Mouse (Mus musculus) midbrain, embryonic 11.5 days (tissue): Measurements from ENCODE around the gene Gm49486. TPM values are rescaled to one million over a fixed set of nuclear protein-coding genes. Genes with fewer than 3 reads are reported as not detected.
A peak's percentile ranks its signal among the peaks of the same experiment; 100 is the strongest.
"Not testable (repeated sequence)": the region's sequence is repeated elsewhere in the genome, so short reads cannot be mapped to it uniquely, and the experiment has no call there.

Source experiments
- ATAC-seq: fragments of 200-750 bp; cut with Nextera tagmentation; 2 replicates; pipeline ENCODE4 v1.8.0; 2017; ENCODE audit warnings: moderate TSS enrichment, moderate library complexity; ENCODE audit not compliant: low FRiP score
- DNase-seq: peaks from one replicate; pipeline ENCODE4 v3.0.0; 2015; ENCODE audit warnings: low spot score; ENCODE audit errors: missing footprints
- H3K27ac ChIP-seq: fragments of 300-500 bp; sonication (generic); 2 replicates; pipeline ENCODE4 v1.5.1; 2014; ENCODE audit warnings: low read depth, low read length
- H3K27me3 ChIP-seq: fragments of 300-500 bp; sonication (generic); 2 replicates; pipeline ENCODE4 v1.6.1; 2014; ENCODE audit warnings: mild to moderate bottlenecking, low read length, moderate library complexity, mixed read lengths; ENCODE audit not compliant: control insufficient read depth, insufficient read depth
- H3K36me3 ChIP-seq: fragments of 300-500 bp; sonication (generic); 2 replicates; pipeline ENCODE4 v1.6.1; 2014; ENCODE audit warnings: mild to moderate bottlenecking, low read length, moderate library complexity, mixed read lengths; ENCODE audit not compliant: control insufficient read depth, insufficient read depth
- H3K4me1 ChIP-seq: fragments of 300-500 bp; sonication (generic); 2 replicates; pipeline ENCODE4 v1.6.1; 2014; ENCODE audit warnings: low read length; ENCODE audit not compliant: control insufficient read depth, insufficient read depth
- H3K4me2 ChIP-seq: fragments of 300-500 bp; sonication (generic); 2 replicates; pipeline ENCODE4 v1.6.1; 2014; ENCODE audit warnings: mild to moderate bottlenecking, moderate library complexity
- H3K4me3 ChIP-seq: fragments of 300-500 bp; sonication (generic); 2 replicates; pipeline ENCODE4 v1.5.1; 2014; ENCODE audit warnings: low read depth, low read length
- H3K9ac ChIP-seq: fragments of 300-500 bp; sonication (generic); 2 replicates; pipeline ENCODE4 v1.6.1; 2014; ENCODE audit warnings: low read length
- H3K9me3 ChIP-seq: fragments of 300-500 bp; sonication (generic); 2 replicates; pipeline ENCODE4 v1.6.1; 2016; ENCODE audit warnings: low read length; ENCODE audit not compliant: control insufficient read depth
- WGBS: fragments of 180-500 bp; shearing (Covaris S2); extraction: QIAGEN DNeasy Blood & Tissue Kit; methylation state at CpG from one replicate; pipeline ENCODE4 v1.1.7; 2014; 5-methylcytosine and 5-hydroxymethylcytosine counted together
- polyA plus RNA-seq: library from polyadenylated mRNA; unstranded; fragments of >200 nt; fragmentation: Nextera tagmentation; extraction: Ambion mirVana; gene quantifications from 2 replicates; pipeline ENCODE4 v1.2.1, GENCODE M21; 2014

Gm49486 gene
- polyA plus RNA-seq, 1 experiment from 2014 or later = 0.12 TPM

DNA sequence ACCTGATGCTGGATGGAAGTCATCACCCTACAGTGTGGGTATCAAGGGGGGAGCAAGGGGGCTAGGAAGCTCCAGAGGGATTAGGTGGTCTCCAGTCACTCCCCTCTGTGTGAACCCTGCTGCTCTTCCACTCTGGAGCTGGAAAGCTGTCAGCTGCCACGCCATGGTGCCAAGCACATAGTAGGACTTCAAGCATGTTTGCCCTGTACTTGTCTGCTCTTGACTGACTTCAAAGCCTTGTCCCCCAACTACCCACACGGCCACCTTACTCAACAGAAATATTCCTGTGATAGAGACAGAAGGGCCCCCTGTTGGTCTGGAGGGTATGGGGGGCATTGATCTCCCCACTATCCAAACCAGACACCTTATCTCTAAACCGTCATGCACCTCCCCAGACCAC lies 13.0 kb upstream of the Gm49486 start:
- H3K9ac ChIP-seq = no peak overlapping the region
- no peak overlapping the region for H3K27ac ChIP-seq
- no peaks in the 10 kb centered on the region for H3K4me1 ChIP-seq
- WGBS = 74% methylated on average over 3 of the region's 3 CpGs
- H3K27me3 ChIP-seq = no peaks in the 10 kb centered on the region
- no peaks in the 10 kb centered on the region for H3K36me3 ChIP-seq
- ATAC-seq (no peak), DNase-seq (no peak)
- H3K4me3 ChIP-seq = no peak overlapping the region
- no peak overlapping the region for H3K4me2 ChIP-seq
- H3K9me3 ChIP-seq = no peaks in the 10 kb centered on the region

DNA sequence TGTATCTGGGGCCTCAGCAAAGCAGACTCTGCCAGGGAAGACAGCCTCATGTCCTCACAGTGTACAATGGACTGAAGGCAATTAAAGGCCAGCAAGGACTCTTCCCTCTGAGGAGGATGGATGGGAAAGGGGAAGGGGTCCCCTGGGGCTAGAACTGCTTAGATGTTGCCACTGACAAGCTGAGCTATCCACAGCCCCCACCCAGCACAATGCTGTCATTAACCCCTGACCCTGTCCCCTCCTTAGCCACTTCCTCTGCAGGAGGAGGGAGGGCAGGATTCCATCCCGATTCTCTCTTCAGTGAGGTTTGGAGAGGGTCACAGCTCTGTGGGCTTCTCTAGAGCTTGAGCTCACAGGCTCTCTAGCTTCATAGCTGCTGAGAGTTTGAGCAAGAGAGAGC lies 9.6 kb upstream of the Gm49486 start:
- DNase-seq (no peak), ATAC-seq (no peak)
- H3K36me3 ChIP-seq = no peaks in the 10 kb centered on the region
- H3K9me3 ChIP-seq = no peaks in the 10 kb centered on the region
- H3K27me3 ChIP-seq = no peaks in the 10 kb centered on the region
- WGBS = 6% methylated on average over 1 of the region's 1 CpGs
- H3K4me1 ChIP-seq = peaks cover 11% of the 10 kb centered on the region
- no peak overlapping the region for H3K4me2 ChIP-seq
- no peak overlapping the region for H3K27ac ChIP-seq
- no peak overlapping the region for H3K4me3 ChIP-seq
- no peak overlapping the region for H3K9ac ChIP-seq

DNA sequence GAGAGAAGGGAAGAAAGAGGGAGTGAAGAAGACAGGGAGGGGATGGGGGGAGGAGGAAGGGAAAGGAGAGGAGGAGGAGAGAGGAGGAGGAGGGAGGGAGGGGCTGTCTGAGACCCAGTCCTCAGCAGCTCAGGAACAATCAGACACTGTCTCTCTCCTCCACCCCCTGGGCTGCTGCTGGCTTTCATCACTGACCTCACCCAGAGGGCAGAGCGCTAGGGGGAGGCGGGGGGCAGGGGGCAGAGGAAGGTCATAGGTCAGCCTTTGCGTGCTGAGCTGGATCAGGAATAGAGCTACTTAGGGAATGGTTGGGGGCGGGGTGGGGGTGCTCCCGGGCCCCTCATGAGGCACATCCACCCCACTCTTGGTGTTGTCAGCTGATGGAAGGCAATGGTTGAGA lies 5.5 kb upstream of the Gm49486 start:
- Histone ChIP-seq H3K27ac (no peak overlapping the region), H3K4me1 (peaks cover 14% of the 10 kb centered on the region), H3K36me3 (no peaks in the 10 kb centered on the region), H3K4me2 (no peak overlapping the region), H3K27me3 (no peaks in the 10 kb centered on the region), H3K9ac (no peak overlapping the region), H3K9me3 (no peaks in the 10 kb centered on the region), H3K4me3 (no peak overlapping the region)
- DNase-seq (no peak), ATAC-seq (0 out of 2 replicates have a peak, but pooled peaks have one; percentile 3)
- WGBS = 4% methylated on average over 5 of the region's 5 CpGs

DNA sequence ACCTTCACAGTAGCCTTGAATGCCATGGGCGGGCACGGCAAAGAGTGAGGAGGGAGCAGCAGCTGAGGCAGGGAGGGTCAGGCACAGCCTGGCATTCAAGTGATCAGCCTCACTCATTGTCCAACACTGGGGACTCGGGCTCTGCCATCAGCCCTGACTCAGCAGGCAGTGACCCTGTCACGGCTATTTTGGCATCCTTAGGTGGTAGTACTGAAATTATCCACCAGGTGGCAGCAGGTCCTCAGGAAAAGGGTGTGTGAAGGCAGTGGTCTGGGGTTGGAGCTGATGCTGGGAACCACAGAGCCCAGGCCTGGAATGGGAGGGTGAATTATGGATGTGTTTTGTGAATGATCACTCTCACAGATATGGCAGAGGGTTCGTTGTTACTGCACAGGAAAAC lies 4.5 kb upstream of the Gm49486 start:
- ATAC-seq (peak; percentile 75), DNase-seq (peak; percentile 100)
- H3K36me3 ChIP-seq = no peaks in the 10 kb centered on the region
- no peak overlapping the region for H3K4me3 ChIP-seq
- WGBS = 4% methylated on average over 5 of the region's 5 CpGs
- H3K27me3 ChIP-seq = no peaks in the 10 kb centered on the region
- no peaks in the 10 kb centered on the region for H3K9me3 ChIP-seq
- H3K9ac ChIP-seq = no peak overlapping the region
- no peak overlapping the region; the same call in 1 of the 2 replicates for H3K4me2 ChIP-seq
- H3K4me1 ChIP-seq = peaks cover 15% of the 10 kb centered on the region
- no peak overlapping the region for H3K27ac ChIP-seq

DNA sequence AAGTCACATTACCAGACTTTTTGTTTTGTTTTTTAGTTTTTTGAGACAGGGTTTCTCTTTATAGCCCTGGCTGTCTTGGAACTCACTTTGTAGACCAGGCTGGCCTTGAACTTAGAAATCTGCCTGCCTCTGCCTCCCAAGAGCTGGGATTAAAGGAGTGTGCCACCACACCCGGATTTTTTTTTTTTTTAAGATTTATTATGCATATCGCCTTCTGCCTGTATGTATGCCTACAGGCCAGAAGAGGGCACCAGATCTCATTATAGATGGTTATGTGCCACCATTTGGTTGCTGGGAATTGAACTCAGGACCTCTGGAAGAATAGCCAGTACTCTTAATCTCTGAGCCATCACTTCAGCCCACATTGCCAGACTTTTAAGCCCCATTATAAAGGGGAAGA lies 3.4 kb upstream of the Gm49486 start:
- not testable (repeated sequence) for H3K27ac ChIP-seq

DNA sequence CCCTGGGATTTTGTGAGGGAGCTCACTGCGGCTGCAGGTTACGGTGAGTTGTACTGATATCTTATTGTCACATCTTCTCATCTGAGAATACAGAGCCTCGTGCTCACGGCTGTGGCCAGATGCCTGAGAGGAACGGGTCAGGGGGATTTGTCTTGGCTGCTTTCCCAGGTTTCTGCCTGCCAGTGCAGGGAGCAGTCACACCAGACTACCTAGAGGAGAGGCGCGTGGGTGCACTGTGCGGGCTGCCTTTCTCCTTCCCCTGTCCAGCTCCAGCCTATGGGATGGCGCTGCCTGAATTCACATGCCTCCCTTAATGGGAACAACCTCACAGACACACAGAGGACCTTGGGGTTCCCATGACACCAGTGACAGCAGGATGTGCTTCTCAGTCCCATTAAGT lies 6.1 kb downstream of the Gm49486 start:
- DNase-seq (no peak), ATAC-seq (no peak)
- 92% methylated on average over 9 of the region's 9 CpGs for whole genome bisulfite sequencing
- Histone ChIP-seq H3K27me3 (no peaks in the 10 kb centered on the region), H3K4me1 (no peaks in the 10 kb centered on the region), H3K9ac (no peak overlapping the region), H3K36me3 (peaks cover 11% of the 10 kb centered on the region), H3K27ac (no peak overlapping the region), H3K4me2 (no peak overlapping the region), H3K9me3 (no peaks in the 10 kb centered on the region), H3K4me3 (no peak overlapping the region)

More for the DNA sequence above, 3.4 kb upstream of the Gm49486 start:
- peaks cover 20% of the 10 kb centered on the region for H3K4me1 ChIP-seq
- H3K4me3 ChIP-seq, H3K9ac ChIP-seq, ATAC-seq, H3K36me3 ChIP-seq, H3K4me2 ChIP-seq, H3K9me3 ChIP-seq, H3K27me3 ChIP-seq: not testable (repeated sequence)
- peak; percentile 59 for DNase-seq
- WGBS = 74% methylated on average over 2 of the region's 2 CpGs

DNA sequence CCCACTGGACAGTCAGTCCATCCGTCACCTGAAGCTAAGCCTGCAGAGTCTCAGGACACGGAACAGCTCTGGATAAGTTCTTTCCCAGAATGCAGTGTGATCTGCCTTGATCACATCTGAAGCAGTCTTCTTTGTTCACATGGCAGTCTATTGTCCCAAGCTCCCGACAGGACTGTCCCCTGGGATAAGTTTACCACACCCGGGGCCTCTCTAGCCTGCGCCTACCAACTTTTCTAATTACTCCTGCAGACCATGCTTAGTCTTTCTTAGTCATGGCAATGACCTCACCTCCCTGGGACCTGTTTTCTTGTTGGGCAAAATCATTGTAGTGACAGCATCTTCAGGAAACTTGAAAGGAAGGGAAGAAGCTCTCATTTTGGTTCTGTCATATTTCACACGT lies 8.8 kb downstream of the Gm49486 start:
- DNase-seq (no peak), ATAC-seq (no peak)
- H3K36me3 ChIP-seq = peaks cover 7% of the 10 kb centered on the region
- H3K9ac ChIP-seq = no peak overlapping the region
- no peak overlapping the region for H3K27ac ChIP-seq
- H3K9me3 ChIP-seq = no peaks in the 10 kb centered on the region
- WGBS = 84% methylated on average over 6 of the region's 6 CpGs
- H3K4me2 ChIP-seq = no peak overlapping the region
- H3K27me3 ChIP-seq = no peaks in the 10 kb centered on the region
- no peak overlapping the region for H3K4me3 ChIP-seq
- H3K4me1 ChIP-seq = no peaks in the 10 kb centered on the region

DNA sequence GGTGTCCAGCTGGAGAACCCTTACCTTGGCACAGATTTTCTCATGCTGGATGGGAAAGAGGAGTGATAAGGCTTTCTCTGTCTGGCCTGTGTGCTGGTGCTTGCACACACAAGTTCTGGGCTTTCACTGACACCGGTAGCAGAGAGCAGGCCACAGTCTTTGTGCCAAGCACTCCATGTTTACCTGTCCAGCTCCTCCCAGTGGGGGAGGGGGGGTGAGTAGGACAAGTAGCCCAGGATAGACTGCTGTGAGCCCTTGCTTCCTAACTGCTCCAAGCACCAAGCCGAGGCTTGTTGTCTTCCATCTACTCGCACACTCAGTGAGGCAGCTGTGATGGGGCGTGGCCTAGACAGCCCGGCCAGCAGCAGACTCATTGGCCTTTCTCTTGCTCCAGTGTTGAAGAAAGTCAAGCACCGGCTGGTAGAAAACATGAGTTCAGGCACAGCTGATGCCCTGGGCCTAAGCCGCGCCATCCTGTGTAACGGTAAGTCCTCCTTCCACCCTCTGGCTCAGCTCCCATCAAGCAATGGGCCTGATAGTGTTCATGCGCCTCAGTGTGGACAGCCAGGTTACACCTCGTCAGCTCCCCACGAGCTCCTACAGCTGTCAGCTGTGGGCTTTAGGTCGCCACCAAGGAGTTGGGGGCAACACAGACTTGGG lies 13.5 kb downstream of the Gm49486 start:
- peaks cover 10% of the 10 kb centered on the region for H3K36me3 ChIP-seq
- no peaks in the 10 kb centered on the region for H3K27me3 ChIP-seq
- H3K9ac ChIP-seq = no peak overlapping the region
- 75% methylated on average over 13 of the region's 13 CpGs for WGBS
- H3K4me3 ChIP-seq = no peak overlapping the region
- no peaks in the 10 kb centered on the region for H3K9me3 ChIP-seq
- H3K27ac ChIP-seq = no peak overlapping the region
- H3K4me1 ChIP-seq = peaks cover 7% of the 10 kb centered on the region
- H3K4me2 ChIP-seq = no peak overlapping the region
- ATAC-seq = peak; percentile 51
- DNase-seq = peak; percentile 81

DNA sequence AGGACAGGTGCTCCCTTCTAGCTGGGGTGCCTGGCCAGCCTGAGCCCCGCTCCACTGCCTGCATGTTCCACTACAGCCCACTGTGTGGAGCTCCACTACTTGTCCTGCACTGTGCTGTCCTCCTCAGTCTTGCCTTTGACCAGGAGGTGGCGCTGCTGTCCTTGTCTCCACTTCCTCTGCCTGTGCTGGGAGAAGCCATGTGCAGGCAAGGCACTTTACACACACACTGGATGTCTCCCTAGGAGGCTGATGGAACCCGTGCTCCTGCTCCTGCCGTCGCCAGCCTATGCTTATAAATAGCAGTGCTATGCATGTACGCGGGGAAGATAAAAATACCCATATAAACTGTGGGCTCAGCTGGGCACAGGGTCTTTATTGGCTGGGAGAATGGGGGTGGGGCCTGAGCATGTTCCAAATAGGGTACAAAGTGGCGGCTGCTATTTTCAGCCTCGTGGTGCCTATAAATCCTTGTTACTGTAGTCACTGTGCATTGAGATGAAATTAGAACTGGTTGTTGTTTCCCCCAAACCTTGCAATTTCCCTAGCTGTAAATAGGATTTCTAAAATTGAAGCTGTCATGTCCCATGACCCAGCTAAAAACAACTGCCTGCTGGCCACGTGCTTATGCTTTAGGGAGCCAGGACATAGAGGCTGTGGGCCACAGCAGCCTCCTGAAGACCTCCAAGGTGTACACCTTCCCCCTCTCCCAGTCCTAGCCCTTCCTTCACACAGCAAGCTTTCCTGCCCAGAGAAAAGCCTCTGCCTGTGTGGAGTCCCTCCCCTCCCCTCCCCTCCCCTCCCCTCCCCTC lies 14.2 kb downstream of the Gm49486 start:
- Histone ChIP-seq H3K9ac (no peak overlapping the region), H3K27me3 (no peaks in the 10 kb centered on the region), H3K36me3 (peaks cover 11% of the 10 kb centered on the region), H3K4me2 (no peak overlapping the region), H3K4me3 (no peak overlapping the region), H3K27ac (no peak overlapping the region), H3K4me1 (peaks cover 7% of the 10 kb centered on the region), H3K9me3 (no peaks in the 10 kb centered on the region)
- DNase-seq (peak; percentile 97), ATAC-seq (peak; percentile 96)
- 25% methylated on average over 10 of the region's 10 CpGs for WGBS
